Mouse (Mus musculus) cortical plate, adult 2 months (tissue): ENCODE data around the gene Cpa2.

Experiments used
- CTCF ChIP-seq: fragments of 200-500 bp; IDR thresholded peaks from 2 replicates; pipeline ENCODE4 v1.5.1; 2011; ENCODE audit warnings: mild to moderate bottlenecking, control low read depth, low read length; ENCODE audit not compliant: insufficient read depth; ENCODE audit errors: extremely low read depth
- POLR2A ChIP-seq: fragments of 200-500 bp; IDR thresholded peaks from 2 replicates; pipeline ENCODE4 v1.6.1; 2011; ENCODE audit warnings: mild to moderate bottlenecking, low read length, control low read depth; ENCODE audit not compliant: insufficient read depth; ENCODE audit errors: extremely low read depth

GRCm38 (mm10) chr6:30559726-30560125 is 18.3 kb downstream of the Cpa2 start:
- no peak for TF ChIP-seq POLR2A
- no peak for TF ChIP-seq CTCF
